Mouse (Mus musculus) liver, embryonic 12.5 days (tissue): ENCODE measurements around the gene Cxcr5. TPM values are rescaled to one million over a fixed set of nuclear protein-coding genes. Genes with fewer than 3 reads are reported as not detected.

Experiments used
- ATAC-seq: fragments of 200-750 bp; cut with Nextera tagmentation; 2 replicates; pipeline ENCODE4 v1.8.0; 2017; ENCODE audit warnings: moderate number of reproducible peaks, mild to moderate bottlenecking, moderate library complexity
- H3K27ac ChIP-seq: fragments of 300-500 bp; sonication (generic); 2 replicates; pipeline ENCODE4 v1.5.1; 2016; ENCODE audit warnings: mild to moderate bottlenecking
- H3K27me3 ChIP-seq: fragments of 300-500 bp; sonication (generic); replicated peaks from 2 replicates; pipeline ENCODE4 v1.6.1; 2016; ENCODE audit warnings: mild to moderate bottlenecking, moderate library complexity
- H3K36me3 ChIP-seq: fragments of 300-500 bp; sonication (generic); 2 replicates; pipeline ENCODE4 v1.6.1; 2016; ENCODE audit warnings: mild to moderate bottlenecking, moderate library complexity
- H3K4me1 ChIP-seq: fragments of 300-500 bp; sonication (generic); 2 replicates; pipeline ENCODE4 v1.6.1; 2016
- H3K4me2 ChIP-seq: fragments of 300-500 bp; sonication (generic); 2 replicates; pipeline ENCODE4 v1.6.1; 2016; ENCODE audit warnings: mild to moderate bottlenecking, moderate library complexity
- H3K4me3 ChIP-seq: fragments of 300-500 bp; sonication (generic); 2 replicates; pipeline ENCODE4 v1.5.1; 2016; ENCODE audit warnings: mild to moderate bottlenecking, moderate library complexity
- H3K9ac ChIP-seq: fragments of 300-500 bp; sonication (generic); 2 replicates; pipeline ENCODE4 v1.6.1; 2016; ENCODE audit warnings: mild to moderate bottlenecking, moderate library complexity
- H3K9me3 ChIP-seq: fragments of 300-500 bp; sonication (generic); replicated peaks from 2 replicates; pipeline ENCODE4 v1.6.1; 2016; ENCODE audit warnings: mild to moderate bottlenecking, moderate library complexity
- WGBS: fragments of 180-500 bp; shearing (Covaris S2); methylation state at CpG from one replicate; pipeline ENCODE4 v1.1.7; 2016; ENCODE audit not compliant: insufficient replicate concordance; 5-methylcytosine and 5-hydroxymethylcytosine counted together
- polyA plus RNA-seq: library from polyadenylated mRNA; unstranded; fragments of >200 nt; fragmentation: Nextera tagmentation; extraction: Ambion mirVana; gene quantifications from 2 replicates; pipeline ENCODE4 v1.2.1, GENCODE M21; 2016

Gene Cxcr5
- polyA plus RNA-seq, 1 experiment from 2014 or later = not detected

GRCm38 (mm10) chr9:44562936-44563335 is 1.3 kb upstream of the Cxcr5 start:
- Histone ChIP-seq H3K27ac (no peak overlapping the region), H3K36me3 (no peaks in the 10 kb centered on the region), H3K4me3 (no peak overlapping the region), H3K4me2 (no peak overlapping the region), H3K27me3 (no peaks in the 10 kb centered on the region), H3K4me1 (peaks cover 58% of the 10 kb centered on the region), H3K9me3 (no peaks in the 10 kb centered on the region), H3K9ac (0 out of 2 replicates have a peak overlapping the region, but pooled peaks have one; percentile 15)
- 62% methylated on average over 12 of the region's 12 CpGs for WGBS
- ATAC-seq = no peak

GRCm38 (mm10) chr9:44552161-44552560 is 9.5 kb downstream of the Cxcr5 start:
- Histone ChIP-seq H3K27me3 (no peaks in the 10 kb centered on the region; the same call in 1 of the 2 replicates), H3K4me1 (0 out of 2 replicates have a peak, but pooled peaks cover 6% of the 10 kb centered on the region), H3K9ac (no peak overlapping the region), H3K27ac (no peak overlapping the region), H3K4me3 (no peak overlapping the region), H3K4me2 (no peak overlapping the region), H3K36me3 (no peaks in the 10 kb centered on the region), H3K9me3 (peaks cover 5% of the 10 kb centered on the region; the same call in 1 of the 2 replicates)
- ATAC-seq = no peak
- 73% methylated on average over 8 of the region's 8 CpGs for WGBS

- WGBS = 43% methylated on average over 10 of the region's 10 CpGs
- Histone ChIP-seq H3K9me3 (peaks cover 5% of the 10 kb centered on the region; the same call in 1 of the 2 replicates), H3K4me1 (0 out of 2 replicates have a peak, but pooled peaks cover 6% of the 10 kb centered on the region)
Observed at GRCm38 (mm10) chr9:44551138-44551537, 10.5 kb downstream of the Cxcr5 start.

GRCm38 (mm10) chr9:44548412-44549152 is 13.1 kb downstream of the Cxcr5 start:
- H3K4me3 ChIP-seq = no peak overlapping the region
- ATAC-seq = no peak
- no peak overlapping the region for H3K27ac ChIP-seq
- 76% methylated on average over 8 of the region's 8 CpGs for WGBS
- no peaks in the 10 kb centered on the region for H3K27me3 ChIP-seq
- H3K4me1 ChIP-seq = 0 out of 2 replicates have a peak, but pooled peaks cover 6% of the 10 kb centered on the region
- no peak overlapping the region for H3K4me2 ChIP-seq
- H3K9me3 ChIP-seq = peaks cover 5% of the 10 kb centered on the region; the same call in 1 of the 2 replicates
- H3K36me3 ChIP-seq = no peaks in the 10 kb centered on the region
- H3K9ac ChIP-seq = no peak overlapping the region

More at GRCm38 (mm10) chr9:44551138-44551537, 10.5 kb downstream of the Cxcr5 start:
- Histone ChIP-seq H3K9ac (no peak overlapping the region), H3K27me3 (no peaks in the 10 kb centered on the region; the same call in 1 of the 2 replicates), H3K4me3 (no peak overlapping the region), H3K36me3 (no peaks in the 10 kb centered on the region), H3K4me2 (no peak overlapping the region), H3K27ac (no peak overlapping the region)
- no peak for ATAC-seq

- H3K4me2 ChIP-seq = no peak overlapping the region
- H3K4me3 ChIP-seq = no peak overlapping the region
- no peak overlapping the region for H3K27ac ChIP-seq
- H3K27me3 ChIP-seq = no peaks in the 10 kb centered on the region
- 48% methylated on average over 3 of the region's 3 CpGs for WGBS
- H3K4me1 ChIP-seq = no peaks in the 10 kb centered on the region
- H3K36me3 ChIP-seq = no peaks in the 10 kb centered on the region
- no peak overlapping the region for H3K9ac ChIP-seq
- ATAC-seq = no peak
- peaks cover 5% of the 10 kb centered on the region; the same call in 1 of the 2 replicates for H3K9me3 ChIP-seq
Observed at GRCm38 (mm10) chr9:44544986-44545385, 16.7 kb downstream of the Cxcr5 start.

GRCm38 (mm10) chr9:44542364-44542763 is 19.3 kb downstream of the Cxcr5 start:
- Histone ChIP-seq H3K27me3 (0 out of 2 replicates have a peak, but pooled peaks cover 12% of the 10 kb centered on the region), H3K9ac (no peak overlapping the region), H3K36me3 (no peaks in the 10 kb centered on the region), H3K4me2 (no peak overlapping the region), H3K9me3 (no peaks in the 10 kb centered on the region), H3K27ac (no peak overlapping the region), H3K4me3 (no peak overlapping the region), H3K4me1 (peaks cover 10% of the 10 kb centered on the region)
- no peak for ATAC-seq
- WGBS = 35% methylated on average over 4 of the region's 4 CpGs

- Histone ChIP-seq H3K36me3 (no peaks in the 10 kb centered on the region), H3K9ac (no peak overlapping the region), H3K4me1 (peaks cover 13% of the 10 kb centered on the region), H3K27me3 (0 out of 2 replicates have a peak, but pooled peaks cover 20% of the 10 kb centered on the region), H3K27ac (no peak overlapping the region), H3K4me3 (no peak overlapping the region), H3K4me2 (no peak overlapping the region), H3K9me3 (no peaks in the 10 kb centered on the region)
- ATAC-seq = no peak
- WGBS = 30% methylated on average over 3 of the region's 3 CpGs
Observed at GRCm38 (mm10) chr9:44540676-44541075, 21.0 kb downstream of the Cxcr5 start.

GRCm38 (mm10) chr9:44539816-44540421 is 21.8 kb downstream of the Cxcr5 start:
- Histone ChIP-seq H3K4me3 (no peak overlapping the region), H3K4me1 (peaks cover 13% of the 10 kb centered on the region), H3K9ac (no peak overlapping the region), H3K9me3 (no peaks in the 10 kb centered on the region), H3K27ac (no peak overlapping the region), H3K27me3 (0 out of 2 replicates have a peak, but pooled peaks cover 20% of the 10 kb centered on the region), H3K4me2 (no peak overlapping the region), H3K36me3 (no peaks in the 10 kb centered on the region)
- ATAC-seq = no peak
- 71% methylated on average over 2 of the region's 2 CpGs for WGBS

- Histone ChIP-seq H3K9ac (0 out of 2 replicates have a peak overlapping the region, but pooled peaks have one; percentile 4), H3K9me3 (no peaks in the 10 kb centered on the region), H3K4me2 (peak overlapping the region; percentile 50), H3K27ac (peak overlapping the region; percentile 69), H3K4me1 (peaks cover 13% of the 10 kb centered on the region), H3K4me3 (0 out of 2 replicates have a peak overlapping the region, but pooled peaks have one; percentile 1), H3K36me3 (no peaks in the 10 kb centered on the region), H3K27me3 (0 out of 2 replicates have a peak, but pooled peaks cover 20% of the 10 kb centered on the region)
- ATAC-seq = peak; percentile 49; the same call in 1 of the 2 replicates
- WGBS = 17% methylated on average over 19 of the region's 19 CpGs
Observed at GRCm38 (mm10) chr9:44537625-44538301, 23.9 kb downstream of the Cxcr5 start.

GRCm38 (mm10) chr9:44532991-44533580 is 28.6 kb downstream of the Cxcr5 start:
- Histone ChIP-seq H3K27me3 (0 out of 2 replicates have a peak, but pooled peaks cover 13% of the 10 kb centered on the region), H3K4me3 (no peak overlapping the region), H3K9me3 (no peaks in the 10 kb centered on the region), H3K27ac (no peak overlapping the region), H3K36me3 (no peaks in the 10 kb centered on the region), H3K4me1 (peaks cover 11% of the 10 kb centered on the region), H3K9ac (no peak overlapping the region), H3K4me2 (no peak overlapping the region)
- no peak for ATAC-seq
- 69% methylated on average over 6 of the region's 6 CpGs for WGBS

- Histone ChIP-seq H3K4me3 (no peak overlapping the region), H3K27me3 (peaks cover 3% of the 10 kb centered on the region; the same call in 1 of the 2 replicates), H3K4me1 (no peaks in the 10 kb centered on the region), H3K4me2 (no peak overlapping the region), H3K9me3 (no peaks in the 10 kb centered on the region), H3K36me3 (no peaks in the 10 kb centered on the region), H3K9ac (no peak overlapping the region), H3K27ac (no peak overlapping the region)
- WGBS = 21% methylated on average over 8 of the region's 8 CpGs
- no peak for ATAC-seq
Observed at GRCm38 (mm10) chr9:44528340-44528739, 33.3 kb downstream of the Cxcr5 start.
